Mouse (Mus musculus) Muller cell, postnatal 12 days (primary cell): ENCODE measurements around the gene Fbxo36.

ENCODE experiments used
- DNase-seq: peaks from one replicate; pipeline ENCODE4 v3.0.0-alpha.2; 2015; ENCODE audit errors: inconsistent ontology term

Fbxo36 gene

GRCm38 (mm10) chr1:84839309-84840017 lies at the start of gene Fbxo36:
Gene Fbxo36 (plus strand): TSS chr1:84839841.
- DNase-seq = peak; percentile 98

- DNase-seq = no peak
Observed at GRCm38 (mm10) chr1:84791393-84791792, 48.2 kb upstream of the Fbxo36 start.

GRCm38 (mm10) chr1:84795335-84795734 lies 44.3 kb upstream of the Fbxo36 start:
- no peak for DNase-seq

- DNase-seq = no peak
Observed at GRCm38 (mm10) chr1:84799166-84799565, 40.5 kb upstream of the Fbxo36 start.

- DNase-seq = no peak
Observed at GRCm38 (mm10) chr1:84803788-84804187, 35.9 kb upstream of the Fbxo36 start.

GRCm38 (mm10) chr1:84817596-84817995 lies 22.0 kb upstream of the Fbxo36 start:
- no peak for DNase-seq

- no peak for DNase-seq
Observed at GRCm38 (mm10) chr1:84825091-84825490, 14.6 kb upstream of the Fbxo36 start.

- DNase-seq = peak; percentile 30
Observed at GRCm38 (mm10) chr1:84837523-84838145, 2.0 kb upstream of the Fbxo36 start.

- DNase-seq = peak; percentile 30
Observed at GRCm38 (mm10) chr1:84838156-84838555, 1.5 kb upstream of the Fbxo36 start.

- peak; percentile 75 for DNase-seq
Observed at GRCm38 (mm10) chr1:84838621-84839151, 955 bp upstream of the Fbxo36 start.

GRCm38 (mm10) chr1:84840018-84840664 lies 500 bp downstream of the Fbxo36 start, which contains the start of gene Trip12:
Gene Trip12 (minus strand): TSS chr1:84840516.
- DNase-seq = no peak

GRCm38 (mm10) chr1:84841061-84841460 lies 1.4 kb downstream of the Fbxo36 start:
- DNase-seq = no peak

- DNase-seq = no peak
Observed at GRCm38 (mm10) chr1:84843366-84843765, 3.7 kb downstream of the Fbxo36 start.

- no peak for DNase-seq
Observed at GRCm38 (mm10) chr1:84847698-84848097, 8.1 kb downstream of the Fbxo36 start.

GRCm38 (mm10) chr1:84848335-84848734 lies 8.7 kb downstream of the Fbxo36 start:
- DNase-seq = no peak

- DNase-seq = no peak
Observed at GRCm38 (mm10) chr1:84848801-84849455, 9.3 kb downstream of the Fbxo36 start.

GRCm38 (mm10) chr1:84849804-84850203 lies 10.2 kb downstream of the Fbxo36 start:
- no peak for DNase-seq

- DNase-seq = no peak
Observed at GRCm38 (mm10) chr1:84850471-84850870, 10.8 kb downstream of the Fbxo36 start.

GRCm38 (mm10) chr1:84851512-84852235 lies 12.0 kb downstream of the Fbxo36 start:
- peak; percentile 9 for DNase-seq

- no peak for DNase-seq
Observed at GRCm38 (mm10) chr1:84853721-84854120, 14.1 kb downstream of the Fbxo36 start.

GRCm38 (mm10) chr1:84854966-84855365 lies 15.3 kb downstream of the Fbxo36 start:
- no peak for DNase-seq
